Mouse (Mus musculus) cortical plate, adult 2 months (tissue): ENCODE measurements around the gene Slf2. TPM values are rescaled to one million over a fixed set of nuclear protein-coding genes. Genes with fewer than 3 reads are reported as not detected.
A peak's percentile ranks its signal among the peaks of the same experiment; 100 is the strongest.

ENCODE experiments used
- H3K27ac ChIP-seq: fragments of 200-500 bp; 2 replicates; pipeline ENCODE4 v1.5.1; 2012; ENCODE audit warnings: low read length, control low read depth, inconsistent platforms; ENCODE audit not compliant: insufficient read depth
- H3K4me1 ChIP-seq: fragments of 200-500 bp; 2 replicates; pipeline ENCODE4 v1.6.1; 2011; ENCODE audit warnings: low read length; ENCODE audit not compliant: control insufficient read depth, insufficient read depth
- H3K4me3 ChIP-seq: fragments of 200-500 bp; 2 replicates; pipeline ENCODE4 v1.5.1; 2011; ENCODE audit warnings: mild to moderate bottlenecking, low read length, control low read depth; ENCODE audit not compliant: insufficient read depth
- CTCF ChIP-seq: fragments of 200-500 bp; IDR thresholded peaks from 2 replicates; pipeline ENCODE4 v1.5.1; 2011; ENCODE audit warnings: mild to moderate bottlenecking, control low read depth, low read length; ENCODE audit not compliant: insufficient read depth; ENCODE audit errors: extremely low read depth
- POLR2A ChIP-seq: fragments of 200-500 bp; IDR thresholded peaks from 2 replicates; pipeline ENCODE4 v1.6.1; 2011; ENCODE audit warnings: mild to moderate bottlenecking, low read length, control low read depth; ENCODE audit not compliant: insufficient read depth; ENCODE audit errors: extremely low read depth
- polyA plus RNA-seq: library from polyadenylated mRNA; depleted of rRNA; stranded (reverse); fragments of >200 nt; gene quantifications from 2 replicates; pipeline ENCODE4 v1.2.3, GENCODE M21; 2012; rRNA removed

The Slf2 gene
- polyA plus RNA-seq, 1 experiment: 40.8 TPM

GRCm38 (mm10) chr19:45025937-45026568, 95.1 kb downstream of the Slf2 start:
- Histone ChIP-seq H3K4me3 (no peak overlapping the region), H3K4me1 (0 out of 2 replicates have a peak, but pooled peaks cover 2% of the 10 kb centered on the region), H3K27ac (peak overlapping the region; percentile 39; the same call in 1 of the 2 replicates)
- no peak for TF ChIP-seq CTCF
- no peak for TF ChIP-seq POLR2A

GRCm38 (mm10) chr19:45026958-45027670, 96.2 kb downstream of the Slf2 start:
- H3K4me1 ChIP-seq: 0 out of 2 replicates have a peak, but pooled peaks cover 2% of the 10 kb centered on the region
- TF ChIP-seq CTCF (no peak), POLR2A (no peak)
- H3K4me3 ChIP-seq: no peak overlapping the region
- peak overlapping the region; percentile 92 for H3K27ac ChIP-seq

DNA sequence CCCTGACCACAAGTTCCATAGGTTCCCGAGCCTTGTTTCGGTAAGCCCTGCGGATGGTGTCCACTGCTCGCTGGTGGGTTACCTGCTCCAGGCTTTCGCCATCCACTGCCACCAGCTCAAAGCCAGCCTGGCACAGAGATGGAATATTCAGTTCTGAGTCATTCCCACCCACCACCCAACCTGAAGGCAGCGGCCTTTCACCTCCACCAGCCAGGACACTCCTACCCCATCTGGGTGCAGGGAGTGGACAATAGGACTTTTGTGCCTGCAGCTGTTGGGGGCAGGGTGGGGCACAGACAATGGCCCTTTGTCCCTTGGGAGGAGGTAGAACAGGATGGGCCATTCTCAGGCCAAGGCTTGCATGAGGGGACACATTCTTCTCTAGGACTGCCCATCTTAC, 96.9 kb downstream of the Slf2 start:
- Histone ChIP-seq H3K4me1 (0 out of 2 replicates have a peak, but pooled peaks cover 2% of the 10 kb centered on the region), H3K27ac (peak overlapping the region; percentile 92), H3K4me3 (no peak overlapping the region)
- TF ChIP-seq CTCF: no peak
- no peak for TF ChIP-seq POLR2A

GRCm38 (mm10) chr19:45028746-45029145, 97.8 kb downstream of the Slf2 start:
- Histone ChIP-seq H3K4me1 (0 out of 2 replicates have a peak, but pooled peaks cover 2% of the 10 kb centered on the region), H3K27ac (peak overlapping the region; percentile 74), H3K4me3 (no peak overlapping the region)
- TF ChIP-seq CTCF (no peak), POLR2A (no peak)

DNA sequence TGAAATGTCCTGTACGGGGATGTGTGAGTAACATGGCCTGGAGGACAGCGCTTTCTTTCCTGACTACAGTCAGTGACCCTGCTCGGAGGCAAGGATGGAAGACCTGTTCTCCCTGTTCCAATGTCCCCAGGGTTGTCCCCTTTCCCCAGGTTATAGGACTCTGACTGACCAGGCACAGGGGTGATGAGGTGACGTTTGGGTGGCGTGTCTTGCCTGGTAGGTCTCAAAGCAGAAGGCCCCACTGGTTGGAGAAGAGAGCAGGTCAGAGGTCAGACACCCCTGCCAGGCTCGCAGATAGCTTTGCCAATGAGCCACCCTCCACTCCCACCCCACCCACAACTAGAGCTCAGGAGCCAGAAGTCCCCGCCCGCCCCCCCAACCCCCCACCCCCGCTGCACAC, 98.6 kb downstream of the Slf2 start:
- 0 out of 2 replicates have a peak, but pooled peaks cover 2% of the 10 kb centered on the region for H3K4me1 ChIP-seq
- H3K27ac ChIP-seq: no peak overlapping the region
- TF ChIP-seq CTCF (no peak), POLR2A (no peak)
- H3K4me3 ChIP-seq: no peak overlapping the region

DNA sequence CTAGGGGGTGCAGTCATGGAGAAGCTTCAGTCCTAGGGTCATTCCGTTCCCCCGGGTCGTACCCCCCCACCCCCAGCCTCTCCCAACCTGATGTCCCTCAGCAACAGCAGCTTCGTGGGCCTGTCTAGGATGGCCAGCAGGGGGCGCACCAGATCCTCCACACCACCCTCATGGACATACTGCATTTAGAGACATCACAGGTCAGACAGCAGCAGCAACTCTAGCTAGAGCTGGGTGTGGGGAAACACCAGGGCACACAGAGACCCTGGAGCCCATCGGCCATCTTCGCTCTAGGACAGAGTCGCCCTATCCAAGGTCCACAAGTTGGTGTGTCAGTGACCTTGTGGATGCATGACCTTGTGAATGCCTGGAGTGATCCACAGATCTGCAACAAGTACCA, 99.2 kb downstream of the Slf2 start:
- no peak overlapping the region for H3K4me3 ChIP-seq
- H3K27ac ChIP-seq: peak overlapping the region; percentile 58; the same call in 1 of the 2 replicates
- 0 out of 2 replicates have a peak, but pooled peaks cover 2% of the 10 kb centered on the region for H3K4me1 ChIP-seq
- TF ChIP-seq CTCF (peak; percentile 53), POLR2A (no peak)

- 0 out of 2 replicates have a peak, but pooled peaks have one; percentile 24 for TF ChIP-seq POLR2A
- peak; percentile 75 for TF ChIP-seq CTCF
- H3K4me3 ChIP-seq: no peak overlapping the region
- H3K27ac ChIP-seq: no peak overlapping the region
- 0 out of 2 replicates have a peak, but pooled peaks cover 2% of the 10 kb centered on the region for H3K4me1 ChIP-seq
Measured at GRCm38 (mm10) chr19:45030746-45031693, 100.1 kb downstream of the Slf2 start.

- H3K27ac ChIP-seq: no peak overlapping the region
Measured at GRCm38 (mm10) chr19:45031780-45032179, 100.8 kb downstream of the Slf2 start.

More at GRCm38 (mm10) chr19:45031780-45032179, 100.8 kb downstream of the Slf2 start:
- Histone ChIP-seq H3K4me1 (0 out of 2 replicates have a peak, but pooled peaks cover 2% of the 10 kb centered on the region), H3K4me3 (no peak overlapping the region)
- TF ChIP-seq POLR2A (no peak), CTCF (peak; percentile 86)

Other genes starting within 250 kb of the Slf2 start
- 0.06 and 0.13 TPM in 2 replicates for gene Pax2, start 175.1 kb upstream of the Slf2 start, polyA plus RNA-seq
- gene Sema4g, start 58.0 kb downstream of the Slf2 start, polyA plus RNA-seq: 26.5 and 27.8 TPM in 2 replicates
- gene Twnk, start 74.5 kb downstream of the Slf2 start, polyA plus RNA-seq: 10.5 and 10.7 TPM in 2 replicates
- 68.3 and 70.8 TPM in 2 replicates for gene Mrpl43, start 75.3 kb downstream of the Slf2 start, polyA plus RNA-seq
- gene Lzts2, start 83.3 kb downstream of the Slf2 start, polyA plus RNA-seq: 39.3 and 40.1 TPM in 2 replicates
- 7.5 and 8.8 TPM in 2 replicates for gene Pdzd7, start 114.6 kb downstream of the Slf2 start, polyA plus RNA-seq
- 113 and 119 TPM in 2 replicates for gene Sfxn3, start 116.4 kb downstream of the Slf2 start, polyA plus RNA-seq
- 6.8 and 9.1 TPM in 2 replicates for gene Kazald1, start 144.1 kb downstream of the Slf2 start, polyA plus RNA-seq
- not detected in 2 replicates for gene Tlx1, start 219.5 kb downstream of the Slf2 start, polyA plus RNA-seq